Mouse (Mus musculus) ES-Bruce4 (cell line): ENCODE results near the gene Slc44a2.

Source experiments
- CTCF ChIP-seq: IDR thresholded peaks from one replicate; pipeline ENCODE4 v1.8.1; 2011; ENCODE audit warnings: low read depth, low read length
- EP300 ChIP-seq: IDR thresholded peaks from 2 replicates; pipeline ENCODE4 v1.6.1; 2011; ENCODE audit warnings: low read depth, low read length; ENCODE audit not compliant: insufficient read depth
- POLR2A ChIP-seq: IDR thresholded peaks from one replicate; pipeline ENCODE4 v1.8.1; 2011; ENCODE audit warnings: low read length; ENCODE audit not compliant: insufficient read depth

- TF ChIP-seq POLR2A = no peak
- no peak for TF ChIP-seq CTCF
- TF ChIP-seq EP300 = no peak
Observed at GRCm38 (mm10) chr9:21327569-21327968, 7.1 kb downstream of the Slc44a2 start.
